Mouse (Mus musculus): ENCODE measurements around the gene Pphln1. TPM values are rescaled to one million over a fixed set of nuclear protein-coding genes. Genes with fewer than 3 reads are reported as not detected.
"Not testable (repeated sequence)": the region's sequence is repeated elsewhere in the genome, so short reads cannot be mapped to it uniquely, and the experiment has no call there.

Gene Pphln1
- 102 and 103 TPM in 2 replicates for polyA plus RNA-seq (2016; fragmentation: Nextera tagmentation; extraction: Ambion mirVana)

GRCm38 (mm10) chr15:93397826-93398698 is at the start of gene Pphln1, which contains the start of gene Zcrb1:
Gene Pphln1 (plus strand): TSS chr15:93398350.
Gene Zcrb1 (minus strand): TSS chr15:93398334.
- peaks cover 46% of the 10 kb centered on the region for H3K36me3 ChIP-seq (replicated peaks)
- peak; percentile 83 for DNase-seq (ENCODE audit: extremely low spot score, low spot score)
- peak within 1 kb of the TSS; percentile 92 for H3K27ac ChIP-seq
- no peaks in the 10 kb centered on the region for H3K9me3 ChIP-seq
- no peaks in the 10 kb centered on the region for H3K27me3 ChIP-seq (ENCODE audit: poor library complexity, severe bottlenecking)
- H3K4me3 ChIP-seq: peak within 1 kb of the TSS; percentile 92
- WGBS: under 1% methylated on average over 100 of the region's 100 CpGs
- peaks cover 35% of the 10 kb centered on the region for H3K4me1 ChIP-seq

GRCm38 (mm10) chr15:93358346-93359095 is 39.6 kb upstream of the Pphln1 start:
- Histone ChIP-seq H3K36me3 (replicated peaks) (no peaks in the 10 kb centered on the region), H3K27ac (no peak overlapping the region), H3K4me3 (no peak overlapping the region), H3K4me1 (no peaks in the 10 kb centered on the region), H3K9me3 (no peaks in the 10 kb centered on the region), H3K27me3 (ENCODE audit: poor library complexity, severe bottlenecking) (no peaks in the 10 kb centered on the region)
- DNase-seq (ENCODE audit: extremely low spot score, low spot score): no peak
- 94% methylated on average over 18 of the region's 19 CpGs for WGBS

GRCm38 (mm10) chr15:93365561-93365960 is 32.6 kb upstream of the Pphln1 start:
- Histone ChIP-seq H3K4me3 (no peak overlapping the region), H3K36me3 (replicated peaks) (no peaks in the 10 kb centered on the region), H3K4me1 (no peaks in the 10 kb centered on the region), H3K27ac (no peak overlapping the region), H3K27me3 (ENCODE audit: poor library complexity, severe bottlenecking) (no peaks in the 10 kb centered on the region), H3K9me3 (no peaks in the 10 kb centered on the region)
- no peak for DNase-seq (ENCODE audit: extremely low spot score, low spot score)
- 91% methylated on average over 6 of the region's 6 CpGs for WGBS

GRCm38 (mm10) chr15:93368558-93368957 is 29.6 kb upstream of the Pphln1 start:
- no peak for DNase-seq (ENCODE audit: extremely low spot score, low spot score)
- 86% methylated on average over 9 of the region's 9 CpGs for WGBS

GRCm38 (mm10) chr15:93371838-93372237 is 26.3 kb upstream of the Pphln1 start:
- Histone ChIP-seq H3K27me3 (ENCODE audit: poor library complexity, severe bottlenecking) (no peaks in the 10 kb centered on the region), H3K27ac (no peak overlapping the region), H3K4me1 (no peaks in the 10 kb centered on the region), H3K4me3 (no peak overlapping the region), H3K36me3 (replicated peaks) (no peaks in the 10 kb centered on the region), H3K9me3 (no peaks in the 10 kb centered on the region)
- DNase-seq (ENCODE audit: extremely low spot score, low spot score): no peak
- WGBS: 85% methylated on average over 2 of the region's 2 CpGs

More at GRCm38 (mm10) chr15:93368558-93368957, 29.6 kb upstream of the Pphln1 start:
- Histone ChIP-seq H3K4me1 (no peaks in the 10 kb centered on the region), H3K36me3 (replicated peaks) (no peaks in the 10 kb centered on the region), H3K4me3 (no peak overlapping the region), H3K27me3 (ENCODE audit: poor library complexity, severe bottlenecking) (no peaks in the 10 kb centered on the region), H3K9me3 (no peaks in the 10 kb centered on the region), H3K27ac (no peak overlapping the region)

GRCm38 (mm10) chr15:93372525-93373119 is 25.5 kb upstream of the Pphln1 start:
- not testable (repeated sequence) for H3K4me1 ChIP-seq; H3K27ac ChIP-seq; DNase-seq (ENCODE audit: extremely low spot score, low spot score); H3K4me3 ChIP-seq; H3K36me3 ChIP-seq (replicated peaks); H3K9me3 ChIP-seq; H3K27me3 ChIP-seq (ENCODE audit: poor library complexity, severe bottlenecking)

- Histone ChIP-seq H3K27me3 (ENCODE audit: poor library complexity, severe bottlenecking) (no peaks in the 10 kb centered on the region), H3K27ac (no peak overlapping the region), H3K9me3 (no peaks in the 10 kb centered on the region), H3K36me3 (replicated peaks) (no peaks in the 10 kb centered on the region), H3K4me1 (no peaks in the 10 kb centered on the region), H3K4me3 (no peak overlapping the region)
- WGBS: 90% methylated on average over 5 of the region's 5 CpGs
- DNase-seq (ENCODE audit: extremely low spot score, low spot score): no peak
These were observed 22.5 kb upstream of the Pphln1 start for GRCm38 (mm10) chr15:93375696-93376095.

- Histone ChIP-seq H3K9me3 (no peaks in the 10 kb centered on the region), H3K36me3 (replicated peaks) (peaks cover 5% of the 10 kb centered on the region), H3K27ac (no peak overlapping the region), H3K4me3 (no peak overlapping the region), H3K4me1 (no peaks in the 10 kb centered on the region), H3K27me3 (ENCODE audit: poor library complexity, severe bottlenecking) (no peaks in the 10 kb centered on the region)
- WGBS: 78% methylated on average over 3 of the region's 3 CpGs
- DNase-seq (ENCODE audit: extremely low spot score, low spot score): no peak
These were observed 19.0 kb upstream of the Pphln1 start for GRCm38 (mm10) chr15:93379177-93379576.

GRCm38 (mm10) chr15:93381337-93381736 is 16.8 kb upstream of the Pphln1 start:
- Histone ChIP-seq H3K9me3 (no peaks in the 10 kb centered on the region), H3K36me3 (replicated peaks) (peaks cover 27% of the 10 kb centered on the region), H3K27me3 (ENCODE audit: poor library complexity, severe bottlenecking) (no peaks in the 10 kb centered on the region), H3K27ac (no peak overlapping the region), H3K4me3 (no peak overlapping the region), H3K4me1 (no peaks in the 10 kb centered on the region)
- DNase-seq (ENCODE audit: extremely low spot score, low spot score): no peak
- 74% methylated on average over 5 of the region's 5 CpGs for WGBS

- under 1% methylated on average over 11 of the region's 11 CpGs for WGBS
- Histone ChIP-seq H3K27ac (peak overlapping the region; percentile 92), H3K4me3 (peak overlapping the region; percentile 92), H3K27me3 (ENCODE audit: poor library complexity, severe bottlenecking) (no peaks in the 10 kb centered on the region), H3K4me1 (peaks cover 35% of the 10 kb centered on the region), H3K9me3 (no peaks in the 10 kb centered on the region), H3K36me3 (replicated peaks) (peaks cover 52% of the 10 kb centered on the region)
- DNase-seq (ENCODE audit: extremely low spot score, low spot score): no peak
These were observed 881 bp upstream of the Pphln1 start for GRCm38 (mm10) chr15:93397269-93397668.

GRCm38 (mm10) chr15:93398699-93399540 is 770 bp downstream of the Pphln1 start:
- H3K4me1 ChIP-seq: peaks cover 35% of the 10 kb centered on the region
- whole genome bisulfite sequencing: 1% methylated on average over 36 of the region's 36 CpGs
- H3K9me3 ChIP-seq: no peaks in the 10 kb centered on the region
- H3K27ac ChIP-seq: peak overlapping the region; percentile 92
- H3K36me3 ChIP-seq (replicated peaks): peaks cover 43% of the 10 kb centered on the region
- DNase-seq (ENCODE audit: extremely low spot score, low spot score): no peak
- peak overlapping the region; percentile 92 for H3K4me3 ChIP-seq
- H3K27me3 ChIP-seq (ENCODE audit: poor library complexity, severe bottlenecking): no peaks in the 10 kb centered on the region

GRCm38 (mm10) chr15:93401446-93401845 is 3.3 kb downstream of the Pphln1 start:
- 84% methylated on average over 4 of the region's 4 CpGs for WGBS
- Histone ChIP-seq H3K9me3 (no peaks in the 10 kb centered on the region), H3K4me1 (peaks cover 31% of the 10 kb centered on the region), H3K27ac (no peak overlapping the region), H3K27me3 (ENCODE audit: poor library complexity, severe bottlenecking) (no peaks in the 10 kb centered on the region), H3K36me3 (replicated peaks) (peaks cover 33% of the 10 kb centered on the region), H3K4me3 (no peak overlapping the region)
- DNase-seq (ENCODE audit: extremely low spot score, low spot score): no peak
